Mouse (Mus musculus) C2C12 (cell line): ENCODE results near the gene Arl9.

Source experiments
- CEBPB ChIP-seq: IDR thresholded peaks from one replicate; pipeline ENCODE4 v1.6.1; 2011; ENCODE audit warnings: low read depth, mild to moderate bottlenecking, control low read depth, moderate library complexity
- CTCF ChIP-seq: IDR thresholded peaks from one replicate; pipeline ENCODE4 v1.5.1; 2011; ENCODE audit not compliant: control insufficient read depth, insufficient read depth, insufficient read length
- MAX ChIP-seq: IDR thresholded peaks from one replicate; pipeline ENCODE4 v1.6.1; 2011; ENCODE audit warnings: mild to moderate bottlenecking, control low read depth
- MYOD1 ChIP-seq: IDR thresholded peaks from one replicate; pipeline ENCODE4 v1.6.1; 2011; ENCODE audit warnings: low read depth; ENCODE audit not compliant: control insufficient read depth, insufficient read length
- USF1 ChIP-seq: IDR thresholded peaks from one replicate; pipeline ENCODE4 v1.6.1; 2011; ENCODE audit warnings: low read depth, mild to moderate bottlenecking, control low read depth, moderate library complexity

GRCm38 (mm10) chr5:76959587-76959986, 44.3 kb upstream of the Arl9 start:
- TF ChIP-seq CTCF (no peak), CEBPB (no peak), USF1 (no peak), MYOD1 (no peak), MAX (no peak)
